Mouse (Mus musculus): ENCODE results near the gene Gprin1. TPM values are rescaled to one million over a fixed set of nuclear protein-coding genes. Genes with fewer than 3 reads are reported as not detected.
"Not testable (repeated sequence)": the region's sequence is repeated elsewhere in the genome, so short reads cannot be mapped to it uniquely, and the experiment has no call there.

Gene Gprin1
- 100 to 1,000 TPM; 128 to 130 TPM for total RNA-seq (2021)
- long read RNA-seq, experiment 1, full-length matches to known transcripts = 210 of 282 reads
- long read RNA-seq, experiment 1, partial matches to known transcripts = 0 of 282 reads
- long read RNA-seq, experiment 1, other reads (novel, unspliced or antisense) = 72 of 282 reads
- long read RNA-seq, experiment 2, full-length matches to known transcripts = 141 of 191 reads
- long read RNA-seq, experiment 2, partial matches to known transcripts = 0 of 191 reads
- long read RNA-seq, experiment 2, other reads (novel, unspliced or antisense) = 50 of 191 reads

DNA sequence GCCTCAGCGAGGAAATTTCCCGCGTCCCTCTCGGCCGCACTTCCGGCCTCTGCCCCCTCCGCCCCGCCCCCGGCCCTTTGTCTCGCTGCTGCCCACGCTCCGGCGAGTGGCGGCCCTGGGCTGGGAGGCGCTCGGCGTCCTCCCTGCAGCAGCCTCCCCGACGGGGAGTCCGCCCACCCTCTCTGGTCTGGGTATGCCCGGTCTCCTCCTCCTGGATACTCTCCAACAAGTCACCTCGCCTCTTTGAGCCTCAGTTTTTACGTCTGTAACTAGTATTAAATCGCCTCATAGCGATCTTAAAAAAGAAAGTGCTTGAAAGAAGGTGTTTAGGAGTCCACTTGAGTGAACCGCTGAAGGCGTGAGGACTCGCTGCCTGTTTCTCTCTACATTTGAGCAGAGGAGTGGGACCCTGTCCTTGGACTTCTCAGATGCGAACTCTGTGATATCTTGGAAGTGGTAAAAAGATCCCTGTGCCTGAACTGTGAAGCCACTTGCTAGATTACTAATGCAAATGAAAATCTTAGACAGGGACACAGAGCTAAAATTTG lies at the start of gene Gprin1:
Gene Gprin1 (minus strand): TSS at position 11 of the 548 bp plus-strand sequence.
- no peak for TF ChIP-seq CTCF (IDR thresholded peaks at IDR 0.05)
- intact Hi-C loops (cut with DNase I) = no loop called here
- DNase-seq (ENCODE audit: extremely low spot score in 1 of 2, low spot score in 2 of 2) = peak in 1 of 2 experiments; percentile 47
- Histone ChIP-seq H3K4me3 (peak within 1 kb of the TSS; percentile 60), H3K27ac (peak within 1 kb of the TSS; percentile 89)

- intact Hi-C loops (cut with DNase I) = loop anchor here (1.0 to 5.0 kb wide), 4 partner anchors 150 to 380 kb away; partner anchors contain the start of gene Unc5a
- Histone ChIP-seq H3K4me3 (no peak overlapping the region), H3K27ac (peak overlapping the region; percentile 84)
- peak; percentile 62 to 72 for DNase-seq (ENCODE audit: extremely low spot score in 1 of 2, low spot score in 2 of 2)
- no peak for TF ChIP-seq CTCF (IDR thresholded peaks at IDR 0.05)
These were observed 49.1 kb upstream of the Gprin1 start for GRCm38 (mm10) chr13:54798740-54799139.

GRCm38 (mm10) chr13:54797861-54798643 lies 48.4 kb upstream of the Gprin1 start:
- intact Hi-C loops (cut with DNase I) = loop anchor here (2.0 to 5.0 kb wide), 4 partner anchors 81 to 381 kb away; partner anchors contain the start of gene Unc5a
- TF ChIP-seq CTCF (IDR thresholded peaks at IDR 0.05) = no peak
- H3K4me3 ChIP-seq = no peak overlapping the region
- DNase-seq (ENCODE audit: extremely low spot score in 1 of 2, low spot score in 2 of 2) = peak in 1 of 2 experiments; percentile 50
- peak overlapping the region; percentile 84 for H3K27ac ChIP-seq

- peak; percentile 93 for TF ChIP-seq CTCF (IDR thresholded peaks at IDR 0.05)
- Histone ChIP-seq H3K27ac (peak overlapping the region; percentile 84), H3K4me3 (no peak overlapping the region)
- DNase-seq (ENCODE audit: extremely low spot score in 1 of 2, low spot score in 2 of 2) = peak; percentile 44 to 51
- intact Hi-C loops (cut with DNase I) = loop anchor here (2.0 to 5.0 kb wide), 2 partner anchors 81 to 205 kb away; no protein-coding TSS in a partner anchor
These were observed 47.7 kb upstream of the Gprin1 start for GRCm38 (mm10) chr13:54797356-54797755.

GRCm38 (mm10) chr13:54794843-54795242 lies 45.2 kb upstream of the Gprin1 start:
- Histone ChIP-seq H3K4me3 (no peak overlapping the region), H3K27ac (peak overlapping the region; percentile 58)
- intact Hi-C loops (cut with DNase I) = loop anchor here (2.0 to 5.0 kb wide), 2 partner anchors 36 to 207 kb away; no protein-coding TSS in a partner anchor
- no peak for DNase-seq (ENCODE audit: extremely low spot score in 1 of 2, low spot score in 2 of 2)
- TF ChIP-seq CTCF (IDR thresholded peaks at IDR 0.05) = peak; percentile 39

DNA sequence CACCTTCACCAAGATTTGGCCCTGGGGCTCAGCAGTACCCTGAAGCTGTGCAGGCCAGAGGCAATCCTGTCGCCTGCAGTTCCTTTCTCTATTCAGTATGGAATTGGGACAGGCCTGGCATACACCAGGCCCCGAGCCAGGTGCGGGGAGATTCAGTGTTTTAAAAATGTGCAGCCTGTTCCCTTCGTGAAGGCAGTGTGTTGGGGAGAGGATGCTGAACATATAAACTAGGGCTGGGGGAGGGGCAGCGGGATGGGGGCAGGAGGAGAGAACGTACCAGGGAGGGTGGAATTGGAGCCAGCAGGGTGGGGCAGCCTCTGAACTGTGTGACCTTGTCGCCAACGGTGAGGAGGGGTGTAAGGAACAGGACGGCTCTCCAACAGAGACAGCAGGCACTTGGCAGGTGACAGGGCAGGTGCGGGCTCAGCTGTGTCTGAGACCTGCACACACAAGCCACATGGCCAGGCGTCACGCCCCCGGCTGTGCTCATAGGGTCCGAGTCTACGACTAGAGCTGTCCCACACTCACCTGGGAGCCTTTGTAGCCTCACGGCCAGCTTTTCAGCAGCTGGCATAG lies 44.4 kb upstream of the Gprin1 start:
- Histone ChIP-seq H3K27ac (peak overlapping the region; percentile 67), H3K4me3 (no peak overlapping the region)
- intact Hi-C loops (cut with DNase I) = loop anchor here (2.0 kb wide), 1 partner anchor 35 kb away; no protein-coding TSS in a partner anchor
- peak in 1 of 2 experiments; percentile 58 for DNase-seq (ENCODE audit: extremely low spot score in 1 of 2, low spot score in 2 of 2)
- TF ChIP-seq CTCF (IDR thresholded peaks at IDR 0.05) = no peak

DNA sequence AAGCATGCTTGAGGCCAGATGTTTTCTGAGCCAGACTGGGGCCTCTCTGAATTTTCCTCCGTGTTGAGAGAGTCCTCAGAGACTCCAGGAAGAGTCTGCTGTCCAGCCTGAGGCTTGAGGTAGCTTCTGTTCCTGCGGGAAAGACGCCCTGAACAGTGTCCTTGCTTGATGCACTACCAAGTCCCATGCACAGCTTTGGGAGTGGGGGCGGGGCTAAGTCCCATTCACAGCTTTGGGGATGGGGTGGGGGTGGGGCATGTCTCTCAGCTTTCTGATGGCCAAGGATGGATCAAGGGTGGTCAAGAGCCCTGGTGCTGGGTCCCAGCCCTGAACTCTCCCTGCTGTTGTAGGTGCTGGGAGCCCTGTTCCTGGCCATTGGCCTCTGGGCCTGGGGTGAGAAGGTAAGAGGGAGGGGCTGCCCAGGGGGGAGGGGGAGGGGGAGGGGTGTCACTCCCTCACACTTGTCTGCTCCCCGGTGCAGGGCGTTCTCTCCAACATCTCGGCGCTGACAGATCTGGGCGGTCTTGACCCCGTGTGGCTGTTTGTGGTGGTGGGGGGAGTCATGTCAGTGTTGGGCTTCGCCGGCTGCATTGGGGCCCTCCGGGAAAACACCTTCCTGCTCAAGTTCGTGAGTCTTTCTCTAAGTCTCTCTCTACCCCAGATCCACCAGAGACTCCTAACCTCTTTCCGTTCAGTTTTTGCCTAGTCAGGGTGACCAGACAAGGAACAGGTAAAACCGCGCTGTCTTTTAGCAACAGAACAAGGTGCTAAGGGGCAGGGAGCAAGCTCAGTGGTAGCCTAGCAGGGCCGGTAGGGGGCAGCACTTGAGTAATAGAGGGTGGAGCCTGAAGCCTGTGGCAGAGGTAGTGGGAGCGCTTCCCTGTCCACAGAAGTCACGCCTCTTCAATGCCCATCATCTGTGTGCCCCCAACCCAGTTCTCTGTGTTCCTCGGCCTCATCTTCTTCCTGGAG lies 42.9 kb upstream of the Gprin1 start:
- peak overlapping the region; percentile 70 for H3K27ac ChIP-seq
- intact Hi-C loops (cut with DNase I) = no loop called here
- no peak for DNase-seq (ENCODE audit: extremely low spot score in 1 of 2, low spot score in 2 of 2)
- peak; percentile 47 for TF ChIP-seq CTCF (IDR thresholded peaks at IDR 0.05)
- no peak overlapping the region for H3K4me3 ChIP-seq

- H3K4me3 ChIP-seq = peak overlapping the region; percentile 56
- H3K27ac ChIP-seq = peak overlapping the region; percentile 84
- intact Hi-C loops (cut with DNase I) = no loop called here
- TF ChIP-seq CTCF (IDR thresholded peaks at IDR 0.05) = no peak
- DNase-seq (ENCODE audit: extremely low spot score in 1 of 2, low spot score in 2 of 2) = peak; percentile 54 to 62
These were observed 40.1 kb upstream of the Gprin1 start for GRCm38 (mm10) chr13:54789561-54790397.

- Histone ChIP-seq H3K27ac (peak within 1 kb of the TSS; percentile 84), H3K4me3 (peak within 1 kb of the TSS; percentile 56)
These were observed 39.3 kb upstream of the Gprin1 start, which contains the start of gene Tspan17 for GRCm38 (mm10) chr13:54788740-54789560. Gene Tspan17 (plus strand): TSS chr13:54789377.

GRCm38 (mm10) chr13:54787591-54787990 lies 37.9 kb upstream of the Gprin1 start:
- intact Hi-C loops (cut with DNase I); H3K27ac ChIP-seq; H3K4me3 ChIP-seq; DNase-seq (ENCODE audit: extremely low spot score in 1 of 2, low spot score in 2 of 2): not testable (repeated sequence)

More at GRCm38 (mm10) chr13:54788740-54789560, 39.3 kb upstream of the Gprin1 start, which contains the start of gene Tspan17:
- peak; percentile 92 to 93 for DNase-seq (ENCODE audit: extremely low spot score in 1 of 2, low spot score in 2 of 2)
- intact Hi-C loops (cut with DNase I) = no loop called here
- TF ChIP-seq CTCF (IDR thresholded peaks at IDR 0.05) = no peak

Measured in left cerebral cortex, adult 2 months (tissue).